14 mouse cellular contexts compared by ENCODE assay signal in the genomic region with DNA sequence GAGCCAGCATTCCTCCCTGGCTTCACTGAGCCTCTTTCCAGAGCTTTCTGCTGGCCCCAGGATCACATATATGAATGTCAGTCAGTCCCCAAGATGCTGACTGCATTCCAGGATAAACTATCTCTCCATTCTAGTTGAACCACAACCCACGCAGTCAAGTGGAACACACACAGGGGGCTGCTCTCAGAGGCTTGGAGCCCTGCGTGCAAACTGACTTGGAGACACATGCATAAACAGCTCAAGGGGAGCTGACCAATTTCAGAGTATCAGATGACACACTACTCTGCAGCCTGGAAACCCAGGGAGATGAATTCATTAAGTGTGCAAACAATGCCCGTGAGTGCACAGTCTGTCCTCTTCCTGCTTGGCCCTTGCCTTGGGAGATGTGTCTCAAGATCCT. TPM values are rescaled to one million over a fixed set of nuclear protein-coding genes. Genes with fewer than 3 reads are reported as not detected.
DNase-seq lines count a peak whose midpoint lies in the region; ATAC-seq lines count a peak whose summit lies in the region.
"Had no signal": no experiment of that assay in that cellular context is flagged by ENCODE, and none has a peak within 500 bp of the region (broad histone marks: within the 10 kb centered on the region; RNA-seq: fewer than 3 reads in every experiment).

No protein-coding gene starts in this region.

- intact Hi-C loops in gastrocnemius, postnatal 36 days (cut with DNase I), result no loop called here

- no peak overlapping the region for H3K9ac ChIP-seq in embryonic facial prominence, embryonic 13.5 days
- no peak overlapping the region for H3K9ac ChIP-seq in midbrain, embryonic 13.5 days (replicated peaks)
- H3K9ac ChIP-seq: forebrain, embryonic 13.5 days; limb, embryonic 15.5 days had no signal

- no peaks in the 10 kb centered on the region for H3K36me3 ChIP-seq in embryonic facial prominence, embryonic 13.5 days
- H3K36me3 ChIP-seq in midbrain, embryonic 13.5 days, result no peaks in the 10 kb centered on the region
- H3K36me3 ChIP-seq: limb, embryonic 15.5 days had no signal

- H3K4me2 ChIP-seq in embryonic facial prominence, embryonic 13.5 days, result no peak overlapping the region
- no peak overlapping the region for H3K4me2 ChIP-seq in midbrain, embryonic 13.5 days (replicated peaks)
- H3K4me2 ChIP-seq: forebrain, embryonic 13.5 days; limb, embryonic 15.5 days had no signal

- no peaks in the 10 kb centered on the region for H3K9me3 ChIP-seq in embryonic facial prominence, embryonic 13.5 days
- no peaks in the 10 kb centered on the region for H3K9me3 ChIP-seq in midbrain, embryonic 13.5 days
- H3K9me3 ChIP-seq: forebrain, embryonic 13.5 days; limb, embryonic 15.5 days had no signal

- H3K27ac ChIP-seq in embryonic facial prominence, embryonic 13.5 days, result peak overlapping the region; percentile 56
- H3K27ac ChIP-seq in midbrain, embryonic 13.5 days, result 0 out of 2 replicates have a peak overlapping the region, but pooled peaks have one; percentile 20
- H3K27ac ChIP-seq: forebrain, embryonic 13.5 days; limb, embryonic 15.5 days had no signal

- 9% methylated on average over 3 of the region's 3 CpGs for WGBS in embryonic facial prominence, embryonic 13.5 days
- 11% methylated on average over 3 of the region's 3 CpGs for WGBS in midbrain, embryonic 13.5 days

- peak; percentile 11 for DNase-seq in gastrocnemius, adult 18-20 months (ENCODE audit: low spot score)
- DNase-seq in gastrocnemius, postnatal 36 days, result no peak
- peak; percentile 22 for DNase-seq in kidney, postnatal 10 days
- no peak for DNase-seq in kidney, adult 8-10 months
- DNase-seq in right cerebral cortex, postnatal 10 days (ENCODE audit: low spot score in 2 of 2), result no peak
- DNase-seq: cerebellum, postnatal 36 days; heart, adult 11 months; lung, postnatal 14 days; thymus, postnatal 4 days had no signal

- H3K4me1 ChIP-seq in embryonic facial prominence, embryonic 13.5 days, result peaks cover 44% of the 10 kb centered on the region
- H3K4me1 ChIP-seq in midbrain, embryonic 13.5 days (replicated peaks), result peaks cover 30% of the 10 kb centered on the region

- H3K4me3 ChIP-seq in embryonic facial prominence, embryonic 13.5 days, result no peak overlapping the region
- no peak overlapping the region for H3K4me3 ChIP-seq in midbrain, embryonic 13.5 days (replicated peaks)
- H3K4me3 ChIP-seq: forebrain, embryonic 13.5 days; limb, embryonic 15.5 days had no signal

- H3K27me3 ChIP-seq in embryonic facial prominence, embryonic 13.5 days, result no peaks in the 10 kb centered on the region
- H3K27me3 ChIP-seq in midbrain, embryonic 13.5 days, result no peaks in the 10 kb centered on the region
- H3K27me3 ChIP-seq: forebrain, embryonic 13.5 days; limb, embryonic 15.5 days had no signal

- no peak; the same call in 1 of the 2 replicates for ATAC-seq in embryonic facial prominence, embryonic 13.5 days (ENCODE audit: insufficient number of reproducible peaks, insufficient read depth, low FRiP score, low TSS enrichment, low read depth)
- ATAC-seq in midbrain, embryonic 13.5 days, result no peak
- ATAC-seq in megakaryocyte, adult 5-6 weeks (ENCODE audit: poor library complexity, severe bottlenecking), result no peak
- ATAC-seq: forebrain, embryonic 13.5 days had no signal

RNA-seq across cellular contexts. Expression of a gene that starts 54.7 kb away (rescaled TPM):
- total RNA-seq in gastrocnemius, adult 18-20 months (2021), result 1 to 10 TPM; 4.6 to 5.7 TPM
- 1 to 10 TPM; 4.9 to 6.1 TPM for total RNA-seq in gastrocnemius, postnatal 36 days (2021)
- 17.9 and 21.1 TPM in 2 replicates for polyA plus RNA-seq in embryonic facial prominence, embryonic 13.5 days (2015; fragmentation: Nextera tagmentation; extraction: Ambion mirVana)
- 15.1 and 16.5 TPM in 2 replicates for polyA plus RNA-seq in midbrain, embryonic 13.5 days (2015; fragmentation: Nextera tagmentation; extraction: Ambion mirVana)
- 22.4 and 23.3 TPM in 2 replicates for total RNA-seq in megakaryocyte, adult 5-6 weeks (2015)
- 29.3 and 38.7 TPM in 2 replicates for total RNA-seq in megakaryocyte, adult 5-6 weeks (2017)

Comparison
In these comparisons a context has a peak if more than half of its experiments do, and no peak if none do; other contexts are left out.
1. DNase-seq: peak in gastrocnemius, adult 18-20 months (single experiment) and kidney, postnatal 10 days (single experiment); none in gastrocnemius, postnatal 36 days (0 of 2), kidney, adult 8-10 months (0 of 2) and right cerebral cortex, postnatal 10 days (0 of 2).